In the genomic region with DNA sequence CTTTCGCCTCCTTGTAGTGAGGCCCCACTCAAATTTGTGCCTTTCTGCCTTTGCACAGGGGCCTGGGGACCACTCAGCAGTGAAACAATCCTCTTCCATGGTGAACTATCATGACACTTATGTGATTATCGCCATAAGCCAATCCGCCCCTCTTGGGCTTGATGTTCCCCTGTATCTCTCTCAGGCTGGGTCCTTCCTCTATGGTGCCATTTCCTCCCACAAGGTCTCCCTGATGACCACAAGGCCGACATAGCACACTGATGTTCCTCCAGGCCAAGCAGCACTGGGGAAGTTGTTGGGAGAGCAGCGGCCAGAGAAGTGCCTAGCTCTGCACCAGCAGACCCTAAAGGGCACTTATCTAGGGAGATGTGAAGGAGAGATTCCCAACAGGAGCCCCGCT, we compare ENCODE assay signal across 15 mouse cellular contexts. TPM values are rescaled to one million over a fixed set of nuclear protein-coding genes. Genes with fewer than 3 reads are reported as not detected.
A peak's percentile ranks its signal among the peaks of the same experiment; 100 is the strongest.
DNase-seq lines count a peak whose midpoint lies in the region; ATAC-seq and TF ChIP-seq lines count a peak whose summit lies in the region.
"Had no signal": no experiment of that assay in that cellular context is flagged by ENCODE, and none has a peak within 500 bp of the region (broad histone marks: within the 10 kb centered on the region; RNA-seq: fewer than 3 reads in every experiment).

No protein-coding gene starts in this region.

- peaks cover 16% of the 10 kb centered on the region for H3K36me3 ChIP-seq in heart, embryonic 11.5 days (ENCODE audit: control insufficient read depth, insufficient read depth, low read length)
- peaks cover 74% of the 10 kb centered on the region for H3K36me3 ChIP-seq in liver, embryonic 13.5 days
- H3K36me3 ChIP-seq in thymus, adult 2 months (ENCODE audit: control insufficient read depth, insufficient read depth, low read length): no peaks in the 10 kb centered on the region

- ATAC-seq in heart, embryonic 11.5 days (replicated peaks; ENCODE audit: insufficient number of reproducible peaks, low FRiP score, low TSS enrichment): no peak
- no peak for ATAC-seq in liver, embryonic 13.5 days (ENCODE audit: low read depth)
- ATAC-seq in inflammation-experienced regulatory T-cells, adult 6 months: no peak

- 75% methylated on average over 6 of the region's 6 CpGs for WGBS in heart, embryonic 11.5 days (ENCODE audit: insufficient replicate concordance)
- 28% methylated on average over 6 of the region's 6 CpGs for WGBS in liver, embryonic 13.5 days (ENCODE audit: insufficient replicate concordance)
- WGBS in thymus, adult 2 months: 70% methylated on average over 6 of the region's 6 CpGs

- H3K4me3 ChIP-seq in heart, embryonic 11.5 days (ENCODE audit: low read depth, low read length): no peak overlapping the region
- H3K4me3 ChIP-seq in brown adipose tissue, adult 24 weeks (ENCODE audit: insufficient read depth, low read depth, low read length): no peak overlapping the region
- H3K4me3 ChIP-seq in liver, embryonic 13.5 days (replicated peaks): peak overlapping the region; percentile 90
- no peak overlapping the region for H3K4me3 ChIP-seq in thymus, adult 2 months (ENCODE audit: control insufficient read depth, insufficient read depth, low read length)
- H3K4me3 ChIP-seq: layer of hippocampus, adult 2 months had no signal

- no peak for DNase-seq in heart, adult 11 months
- DNase-seq in 416B (ENCODE audit: low read depth): peak; percentile 91
- DNase-seq in liver, embryonic 13.5 days: no peak
- no peak for DNase-seq in thymus, adult 2 months
- DNase-seq in adrenal gland, postnatal 25 days: no peak
- DNase-seq: adrenal gland, postnatal 36 days; cerebellum, postnatal 36 days; lung, postnatal 14 days; midbrain, embryonic 14.5 days; right cerebral cortex, postnatal 25 days; thymus, adult 18-20 months had no signal

- H3K9me3 ChIP-seq in heart, embryonic 11.5 days (replicated peaks; ENCODE audit: control insufficient read depth, low read length): no peaks in the 10 kb centered on the region
- peaks cover 5% of the 10 kb centered on the region; the same call in 1 of the 2 replicates for H3K9me3 ChIP-seq in liver, embryonic 13.5 days (replicated peaks)

- H3K4me2 ChIP-seq in heart, embryonic 11.5 days: peak overlapping the region; percentile 98
- peak overlapping the region; percentile 86 for H3K4me2 ChIP-seq in liver, embryonic 13.5 days

- peaks cover 3% of the 10 kb centered on the region; the same call in 1 of the 2 replicates for H3K27me3 ChIP-seq in heart, embryonic 11.5 days (ENCODE audit: control insufficient read depth, insufficient read depth, low read length)
- no peaks in the 10 kb centered on the region for H3K27me3 ChIP-seq in liver, embryonic 13.5 days
- no peaks in the 10 kb centered on the region for H3K27me3 ChIP-seq in thymus, adult 2 months (ENCODE audit: control insufficient read depth, insufficient read depth, low read length)

- TF ChIP-seq POLR2A in thymus, adult 2 months (IDR thresholded peaks at IDR 0.05; ENCODE audit: control insufficient read depth, extremely low read depth, insufficient read depth, low read length, poor library complexity): no peak

- TF ChIP-seq CTCF in thymus, adult 2 months (IDR thresholded peaks at IDR 0.05; ENCODE audit: borderline replicate concordance, control insufficient read depth, extremely low read depth, insufficient read depth, low read length, poor library complexity): no peak

- H3K9ac ChIP-seq in heart, embryonic 11.5 days (ENCODE audit: low read depth, low read length): no peak overlapping the region
- peak overlapping the region; percentile 98 for H3K9ac ChIP-seq in liver, embryonic 13.5 days

- peaks cover 14% of the 10 kb centered on the region; the same call in 1 of the 2 replicates for H3K4me1 ChIP-seq in heart, embryonic 11.5 days (ENCODE audit: control insufficient read depth, insufficient read depth, low read length)
- 0 out of 2 replicates have a peak, but pooled peaks cover 6% of the 10 kb centered on the region for H3K4me1 ChIP-seq in brown adipose tissue, adult 24 weeks (ENCODE audit: control insufficient read depth, insufficient read depth, insufficient read length, low read length)
- peaks cover 86% of the 10 kb centered on the region for H3K4me1 ChIP-seq in liver, embryonic 13.5 days (replicated peaks)
- H3K4me1 ChIP-seq in thymus, adult 2 months (replicated peaks; ENCODE audit: control insufficient read depth, insufficient read depth, low read length): peaks cover 13% of the 10 kb centered on the region

- peak overlapping the region; percentile 58 for H3K27ac ChIP-seq in heart, embryonic 11.5 days (ENCODE audit: low read depth, low read length)
- H3K27ac ChIP-seq in brown adipose tissue, adult 24 weeks (replicated peaks; ENCODE audit: low read depth, low read length): 0 out of 2 replicates have a peak overlapping the region, but pooled peaks have one; percentile 3
- peak overlapping the region; percentile 100 for H3K27ac ChIP-seq in liver, embryonic 13.5 days
- no peak overlapping the region for H3K27ac ChIP-seq in thymus, adult 2 months (ENCODE audit: control insufficient read depth, insufficient read depth, low read length)
- H3K27ac ChIP-seq: layer of hippocampus, adult 2 months had no signal

RNA-seq across cellular contexts. Expression of a gene that starts 4.1 kb away (rescaled TPM):
- 11.4 and 14.5 TPM in 2 replicates for polyA plus RNA-seq in heart, embryonic 11.5 days (2014; fragmentation: Nextera tagmentation; extraction: Ambion mirVana)
- polyA plus RNA-seq in brown adipose tissue, adult 24 weeks (2012; ENCODE audit: insufficient read depth, insufficient read length, missing spikeins): 20.9 and 25.8 TPM in 2 replicates
- 54.2 and 57.6 TPM in 2 replicates for polyA plus RNA-seq in liver, embryonic 13.5 days (2015; fragmentation: Nextera tagmentation; extraction: Ambion mirVana)
- polyA plus RNA-seq in thymus, adult 2 months (2012; rRNA removed): 32.6 and 33.0 TPM in 2 replicates
- polyA plus RNA-seq in inflammation-experienced regulatory T-cells, adult 6 months (2017; shearing (Covaris generic)): 1 to 10 TPM in 1 of 3 experiments, under 1 TPM in 2; 0.28 to 1.4 (median 0.61) TPM
- total RNA-seq in adrenal gland, postnatal 25 days (2021): 22.3 and 36.5 TPM in 2 replicates
